Mouse (Mus musculus) activated CD4-positive, CD25-positive, alpha-beta regulatory T cell, adult 4 months (primary cell): ENCODE measurements at regions not wholly inside any gene's neighbourhood (a gene's known extent, or its start where the extent isn't known, plus 50 kb on each side); places are given as distances from the start of the nearest gene placed in this dataset.

ENCODE experiments used
- ATAC-seq: one replicate; pipeline ENCODE4 v1.8.0; 2017

- no peak for ATAC-seq
These were observed 82.2 kb upstream of the Dcn start for GRCm38 (mm10) chr10:97397062-97397771.

- ATAC-seq: no peak
These were observed 81.5 kb upstream of the Dcn start for GRCm38 (mm10) chr10:97397896-97398295.

GRCm38 (mm10) chr10:97402524-97402923, 76.9 kb upstream of the Dcn start:
- ATAC-seq: no peak

GRCm38 (mm10) chr10:97404076-97404787, 75.2 kb upstream of the Dcn start:
- no peak for ATAC-seq

- no peak for ATAC-seq
These were observed 70.2 kb upstream of the Dcn start for GRCm38 (mm10) chr10:97409181-97409581.

GRCm38 (mm10) chr10:97409909-97410308, 69.5 kb upstream of the Dcn start:
- ATAC-seq: no peak

GRCm38 (mm10) chr10:97422579-97422978, 56.8 kb upstream of the Dcn start:
- ATAC-seq: no peak

- no peak for ATAC-seq
These were observed 56.2 kb upstream of the Dcn start for GRCm38 (mm10) chr10:97423039-97423700.
